Mouse (Mus musculus) splenic B cell, adult 2 months (primary cell): ENCODE measurements around the gene Fam205a2.
"Not testable (repeated sequence)": the region's sequence is repeated elsewhere in the genome, so short reads cannot be mapped to it uniquely, and the experiment has no call there.

Experiments used
- DNase-seq: peaks from one replicate; pipeline ENCODE4 v3.0.0-alpha.2; 2011; ENCODE audit warnings: low read depth, low spot score
- H3K27me3 ChIP-seq: 2 replicates; pipeline ENCODE4 v1.6.1; 2012; ENCODE audit warnings: mild to moderate bottlenecking, low read length, moderate library complexity, mixed read lengths; ENCODE audit not compliant: control insufficient read depth, poor library complexity, insufficient read depth, severe bottlenecking
- H3K36me3 ChIP-seq: 2 replicates; pipeline ENCODE4 v1.6.1; 2012; ENCODE audit warnings: mild to moderate bottlenecking, low read length, moderate library complexity, mixed read lengths; ENCODE audit not compliant: control insufficient read depth, poor library complexity, insufficient read depth, severe bottlenecking

Fam205a2 gene

GRCm38 (mm10) chr4:42528075-42528474, at the start of gene Fam205a2:
Gene Fam205a2 (minus strand): TSS chr4:42528175.
- not testable (repeated sequence) for H3K27me3 ChIP-seq, H3K36me3 ChIP-seq, DNase-seq
